Comparison of ENCODE assay signal across 8 mouse cellular contexts in the genomic region with DNA sequence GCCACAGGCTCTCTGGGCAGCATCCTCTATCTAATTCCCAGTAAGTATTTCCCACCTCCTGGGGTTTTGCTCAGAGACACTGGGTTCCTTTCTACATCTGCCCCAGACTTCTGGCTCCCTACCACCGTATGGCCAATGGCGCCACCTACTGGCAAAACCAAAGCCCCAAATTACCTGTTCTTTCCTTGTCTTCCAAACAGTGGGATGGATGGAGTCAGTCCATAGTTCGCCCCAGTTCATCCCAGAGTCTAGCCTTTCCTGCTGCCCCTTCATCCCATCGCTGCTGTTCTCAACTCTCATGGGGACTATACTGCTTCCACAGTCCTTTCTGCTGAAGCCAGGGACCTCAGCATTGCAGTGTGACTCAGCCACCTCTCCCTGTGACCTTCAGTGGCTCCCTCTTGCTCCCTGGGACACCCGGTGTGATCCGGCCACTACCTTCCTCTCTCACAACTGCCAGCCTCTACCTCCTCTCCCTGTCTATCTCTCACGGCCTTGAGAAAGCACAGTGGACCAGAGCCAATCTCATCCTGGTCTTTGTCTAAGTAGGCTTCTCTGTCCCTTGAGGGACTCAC. TPM values are rescaled to one million over a fixed set of nuclear protein-coding genes. Genes with fewer than 3 reads are reported as not detected.
DNase-seq lines count a peak whose midpoint lies in the region; ATAC-seq and TF ChIP-seq lines count a peak whose summit lies in the region.

No protein-coding gene starts in this region.

- no peak overlapping the region for H3K9ac ChIP-seq in kidney, postnatal 0 days (ENCODE audit: low read depth, low read length)
- H3K9ac ChIP-seq in lung, postnatal 0 days (replicated peaks; ENCODE audit: low read depth), result no peak overlapping the region

- TF ChIP-seq EP300 in lung, postnatal 0 days (IDR thresholded peaks at IDR 0.05), result no peak

- no peak for TF ChIP-seq POLR2A in cortical plate, adult 2 months (IDR thresholded peaks at IDR 0.05; ENCODE audit: extremely low read depth, insufficient read depth, low read length)

- no peak for ATAC-seq in kidney, postnatal 0 days (replicated peaks; ENCODE audit: low FRiP score, low read depth)
- ATAC-seq in lung, postnatal 0 days, result 0 out of 2 replicates have a peak, but pooled peaks have one; percentile 27

- 40% methylated on average over 7 of the region's 7 CpGs for WGBS in kidney, postnatal 0 days
- 27% methylated on average over 7 of the region's 7 CpGs for WGBS in lung, postnatal 0 days

- H3K4me3 ChIP-seq in cortical plate, adult 2 months (ENCODE audit: insufficient read depth, low read length), result no peak overlapping the region
- no peak overlapping the region for H3K4me3 ChIP-seq in kidney, postnatal 0 days (replicated peaks; ENCODE audit: low read depth, low read length)
- H3K4me3 ChIP-seq in lung, postnatal 0 days (ENCODE audit: low read depth, low read length), result no peak overlapping the region

- H3K4me1 ChIP-seq in cortical plate, adult 2 months (ENCODE audit: control insufficient read depth, insufficient read depth, low read length), result peaks cover 15% of the 10 kb centered on the region
- H3K4me1 ChIP-seq in kidney, postnatal 0 days (replicated peaks; ENCODE audit: insufficient read depth, low read length), result no peaks in the 10 kb centered on the region
- H3K4me1 ChIP-seq in lung, postnatal 0 days (ENCODE audit: insufficient read depth, low read depth, low read length), result no peaks in the 10 kb centered on the region

- H3K27ac ChIP-seq in cortical plate, adult 2 months (ENCODE audit: insufficient read depth, low read length), result no peak overlapping the region
- no peak overlapping the region for H3K27ac ChIP-seq in kidney, postnatal 0 days
- no peak overlapping the region for H3K27ac ChIP-seq in lung, postnatal 0 days (ENCODE audit: low read length)

- no peaks in the 10 kb centered on the region for H3K27me3 ChIP-seq in kidney, postnatal 0 days (ENCODE audit: insufficient read depth, low read length)
- H3K27me3 ChIP-seq in lung, postnatal 0 days (replicated peaks; ENCODE audit: insufficient read depth, low read length), result no peaks in the 10 kb centered on the region

- DNase-seq in frontal cortex, postnatal 36 days (ENCODE audit: low spot score in 2 of 2), result peak; percentile 80 to 82
- DNase-seq in frontal cortex, postnatal 14 days (ENCODE audit: low spot score in 2 of 2), result no peak
- peak; percentile 70 for DNase-seq in 3T3-L1 (ENCODE audit: low read depth, low spot score)
- peak; percentile 72 to 89 for DNase-seq in adrenal gland, adult (ENCODE audit: inconsistent age in 2 of 2, low spot score in 1 of 2)
- DNase-seq in kidney, postnatal 0 days (ENCODE audit: low spot score), result peak; percentile 78
- peak; percentile 71 for DNase-seq in lung, postnatal 0 days (ENCODE audit: low spot score)
- DNase-seq in testis, postnatal 10 days (ENCODE audit: low spot score), result peak; percentile 91

- no peaks in the 10 kb centered on the region for H3K36me3 ChIP-seq in kidney, postnatal 0 days (ENCODE audit: insufficient read depth, low read length)
- no peaks in the 10 kb centered on the region for H3K36me3 ChIP-seq in lung, postnatal 0 days (ENCODE audit: insufficient read depth, low read length)

- H3K4me2 ChIP-seq in kidney, postnatal 0 days (ENCODE audit: low read length), result no peak overlapping the region
- no peak overlapping the region for H3K4me2 ChIP-seq in lung, postnatal 0 days (replicated peaks; ENCODE audit: low read depth, low read length)

- H3K9me3 ChIP-seq in kidney, postnatal 0 days (replicated peaks; ENCODE audit: low read length), result no peaks in the 10 kb centered on the region
- no peaks in the 10 kb centered on the region for H3K9me3 ChIP-seq in lung, postnatal 0 days (ENCODE audit: low read length)

- peak; percentile 92 for TF ChIP-seq CTCF in cortical plate, adult 2 months (IDR thresholded peaks at IDR 0.05; ENCODE audit: extremely low read depth, insufficient read depth, low read length)
- peak; percentile 82 for TF ChIP-seq CTCF in kidney, postnatal 0 days (IDR thresholded peaks at IDR 0.05; ENCODE audit: low read depth)
- peak; percentile 89 for TF ChIP-seq CTCF in lung, postnatal 0 days (IDR thresholded peaks at IDR 0.05)

RNA-seq across cellular contexts. Expression of gene Coro2b, which starts 16.6 kb away (rescaled TPM):
- 130 and 131 TPM in 2 replicates for polyA plus RNA-seq in cortical plate, adult 2 months (2012; rRNA removed)
- 11.0 and 12.0 TPM in 2 replicates for polyA plus RNA-seq in kidney, postnatal 0 days (2015; fragmentation: Nextera tagmentation; extraction: Ambion mirVana)
- polyA plus RNA-seq in lung, postnatal 0 days (2015; fragmentation: Nextera tagmentation; extraction: Ambion mirVana), result 13.9 and 15.8 TPM in 2 replicates

Comparison
In these comparisons a context has a peak if more than half of its experiments do, and no peak if none do; other contexts are left out.
1. DNase-seq: peak in frontal cortex, postnatal 36 days (2 of 2), 3T3-L1 (single experiment), adrenal gland, adult (2 of 2), kidney, postnatal 0 days (single experiment), lung, postnatal 0 days (single experiment) and testis, postnatal 10 days (single experiment); none in frontal cortex, postnatal 14 days (0 of 2).
2. Peak in every context shown above with its lines, with median percentiles within 50 percentile points of each other: CTCF ChIP-seq.